Mouse (Mus musculus) cerebellum, adult 11-12 months (tissue): Measurements from ENCODE around the gene Map1lc3b.
"Not testable (repeated sequence)": the region's sequence is repeated elsewhere in the genome, so short reads cannot be mapped to it uniquely, and the experiment has no call there.

Source experiments
- DNase-seq: peaks from one replicate; pipeline ENCODE4 v3.0.0; 2022

Gene Map1lc3b

DNA sequence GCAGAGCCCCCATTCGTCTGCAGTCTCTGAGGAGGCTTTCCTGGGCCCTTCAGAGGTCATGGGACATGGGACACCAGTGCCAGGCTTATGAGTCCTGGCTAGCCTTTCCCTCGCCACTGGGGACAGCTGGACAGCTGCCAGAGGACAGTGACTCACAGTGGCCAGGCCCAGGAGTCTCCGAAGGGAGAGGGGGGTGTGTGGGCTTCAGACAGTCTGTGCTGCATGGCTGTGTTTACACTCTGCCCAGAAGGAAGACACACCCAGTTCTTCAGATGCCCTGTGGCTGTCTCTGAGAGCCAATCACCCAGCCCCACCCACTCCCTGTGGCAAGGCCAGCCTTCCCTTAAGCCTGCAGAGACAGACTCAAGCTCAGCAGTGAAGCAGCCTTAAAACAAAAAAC lies 16.9 kb upstream of the Map1lc3b start:
- peak; percentile 70 for DNase-seq

DNA sequence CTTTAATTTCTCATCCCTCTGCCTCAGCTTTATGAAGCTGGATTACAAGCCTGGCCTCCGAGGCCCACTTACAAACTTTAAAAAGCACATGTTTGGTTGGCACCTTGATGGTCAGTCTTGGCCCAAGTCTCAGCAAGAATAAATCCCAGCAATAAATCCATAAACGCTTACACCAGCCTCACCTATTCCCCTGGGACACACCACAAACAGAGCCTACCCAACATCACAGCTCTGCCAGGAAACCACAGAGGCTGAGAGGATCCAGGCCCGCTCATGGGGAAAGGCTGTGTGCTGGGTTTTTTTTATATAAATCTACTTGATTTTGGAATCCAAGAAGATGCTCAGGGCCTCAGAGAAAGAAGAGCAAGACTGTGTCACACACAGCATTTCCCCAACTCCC lies 14.5 kb upstream of the Map1lc3b start:
- no peak for DNase-seq

DNA sequence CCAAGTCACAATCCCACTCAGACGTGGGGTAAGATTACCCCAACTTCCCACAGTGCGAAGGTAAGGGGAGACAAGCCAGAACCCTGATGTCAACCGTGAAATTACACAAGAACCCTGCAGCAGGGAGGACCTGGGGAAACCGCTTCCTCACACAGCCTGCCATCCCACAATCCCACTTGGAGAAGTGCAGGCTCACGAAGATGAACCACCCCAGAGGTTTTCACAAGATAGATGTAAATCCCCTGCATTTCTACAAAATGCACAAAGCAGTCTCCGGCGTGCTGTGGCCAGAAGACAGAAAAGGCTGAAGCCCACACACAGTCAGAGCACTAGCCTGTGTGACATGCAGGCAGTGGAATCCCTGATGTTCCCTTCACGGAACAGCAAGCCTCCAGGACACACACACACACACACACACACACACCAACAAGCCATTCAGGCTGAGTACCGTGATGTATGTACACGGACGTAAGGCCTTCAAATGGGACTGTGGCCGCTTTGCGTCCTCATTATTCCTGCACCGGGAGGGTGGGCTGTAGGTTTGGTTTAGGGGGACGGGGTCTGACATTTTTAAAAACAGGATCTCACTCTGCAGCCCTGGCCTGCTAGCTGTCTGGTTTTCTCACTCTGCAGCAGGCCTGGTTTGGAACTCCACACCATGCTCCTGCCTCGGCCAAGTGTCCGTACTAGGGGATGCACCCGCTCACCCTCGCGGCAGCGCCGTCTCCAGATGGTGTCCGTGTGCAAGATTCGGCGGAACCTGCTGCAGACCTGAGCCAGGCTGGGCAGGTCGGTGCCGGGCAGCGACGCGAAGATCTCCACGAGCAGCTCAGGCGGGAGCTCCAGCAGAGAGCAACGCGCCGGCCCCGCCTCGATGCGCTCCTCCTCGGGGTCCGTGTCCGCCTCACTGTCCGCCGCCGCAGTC lies 12.1 kb upstream of the Map1lc3b start:
- peak; percentile 53 for DNase-seq

DNA sequence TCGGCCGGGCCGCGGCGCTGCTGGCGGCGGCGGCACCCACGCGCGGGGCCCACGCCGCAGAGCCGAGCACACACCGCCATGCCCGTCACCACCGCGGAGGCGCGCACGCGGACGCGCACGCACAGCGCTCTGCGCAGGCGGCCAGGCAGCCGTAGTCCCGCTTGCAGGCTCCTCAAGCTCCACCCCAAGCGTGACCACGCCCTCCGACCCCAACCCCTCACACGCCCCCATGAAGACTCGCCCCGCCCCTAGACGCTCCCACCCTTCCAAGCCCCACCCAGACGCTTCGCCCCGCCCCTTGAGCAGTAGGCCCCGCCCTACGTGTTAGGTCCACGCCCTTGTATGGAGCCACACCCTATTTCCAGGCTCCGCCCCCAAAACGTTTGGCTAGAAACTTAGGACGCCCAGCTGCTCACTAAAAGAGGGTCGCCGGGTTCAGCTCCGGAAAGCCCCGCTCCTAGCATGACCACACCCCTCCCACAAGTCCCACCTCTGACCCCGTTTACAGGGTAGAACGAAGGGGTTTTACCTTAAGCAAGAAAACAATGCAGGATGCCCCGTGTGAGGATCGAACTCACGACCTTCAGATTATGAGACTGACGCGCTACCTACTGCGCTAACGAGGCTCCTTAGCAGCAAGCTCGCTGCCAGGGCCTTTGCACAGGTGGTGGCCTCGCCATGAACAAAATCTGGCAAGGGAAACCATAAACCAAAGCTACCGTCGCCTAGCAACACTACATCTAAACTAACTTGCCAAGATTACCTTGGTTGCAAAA lies 11.3 kb upstream of the Map1lc3b start, which contains the start of gene Fbxo31:
Fbxo31 (minus strand) TSS at position 131 of the 776 bp plus-strand sequence.
- peak; percentile 94 for DNase-seq

DNA sequence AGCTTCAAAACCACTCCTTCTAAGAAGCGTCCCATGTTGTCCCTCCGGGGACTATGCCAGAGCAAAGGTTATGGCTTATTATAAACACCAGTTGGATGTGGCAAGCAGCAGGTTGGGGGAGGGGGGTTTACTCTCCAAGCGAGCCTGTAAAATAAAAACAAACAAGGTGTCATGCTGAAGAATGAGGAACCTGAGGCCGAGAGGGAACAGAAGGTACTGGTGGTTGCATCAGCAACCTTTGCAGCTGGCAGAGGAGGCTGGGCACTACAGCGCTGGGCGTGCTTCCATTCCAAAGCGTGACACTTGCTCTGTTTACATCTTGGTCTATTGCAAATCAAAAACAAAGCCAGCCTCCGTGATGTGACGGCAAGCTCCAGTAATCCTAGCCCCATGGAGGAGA lies 9.7 kb upstream of the Map1lc3b start:
- no peak for DNase-seq

DNA sequence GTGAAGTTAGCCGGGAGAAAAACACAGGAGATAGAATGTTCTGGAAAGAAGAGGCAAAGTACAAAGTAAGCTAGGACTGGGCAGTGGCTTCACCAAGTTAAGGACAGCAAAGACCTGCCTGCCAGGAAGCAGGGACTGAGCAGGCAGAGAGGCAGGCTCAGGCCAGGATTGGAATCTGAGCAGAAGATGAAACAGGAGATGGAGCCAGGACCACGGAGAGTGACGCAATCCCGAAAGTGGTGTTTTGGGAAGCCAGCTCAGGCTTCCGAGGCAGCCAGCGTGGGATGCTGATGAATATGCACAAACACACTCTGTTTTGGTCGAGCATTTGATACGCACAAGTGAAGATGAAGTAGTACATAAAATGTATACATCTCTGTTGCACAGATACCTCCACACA lies 6.5 kb upstream of the Map1lc3b start:
- DNase-seq = no peak

DNA sequence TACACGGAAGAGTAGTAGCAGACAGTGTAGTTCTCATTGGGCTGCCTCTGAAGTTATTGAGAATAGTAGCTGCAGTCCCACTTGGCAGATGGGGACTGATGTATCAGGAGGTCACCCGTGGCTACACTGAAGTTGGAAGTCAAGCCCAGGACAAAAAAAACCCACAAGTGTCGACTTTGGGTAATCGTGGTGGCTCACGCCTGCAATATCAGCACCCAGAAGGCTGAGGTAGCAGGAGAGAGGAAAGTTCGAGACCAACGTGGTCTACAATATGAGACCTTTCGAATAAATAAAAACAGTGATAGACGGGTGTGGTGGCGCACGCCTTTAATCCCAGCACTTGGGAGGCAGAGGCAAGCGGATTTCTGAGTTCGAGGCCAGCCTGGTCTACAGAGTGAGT lies 5.4 kb upstream of the Map1lc3b start:
- DNase-seq = no peak

DNA sequence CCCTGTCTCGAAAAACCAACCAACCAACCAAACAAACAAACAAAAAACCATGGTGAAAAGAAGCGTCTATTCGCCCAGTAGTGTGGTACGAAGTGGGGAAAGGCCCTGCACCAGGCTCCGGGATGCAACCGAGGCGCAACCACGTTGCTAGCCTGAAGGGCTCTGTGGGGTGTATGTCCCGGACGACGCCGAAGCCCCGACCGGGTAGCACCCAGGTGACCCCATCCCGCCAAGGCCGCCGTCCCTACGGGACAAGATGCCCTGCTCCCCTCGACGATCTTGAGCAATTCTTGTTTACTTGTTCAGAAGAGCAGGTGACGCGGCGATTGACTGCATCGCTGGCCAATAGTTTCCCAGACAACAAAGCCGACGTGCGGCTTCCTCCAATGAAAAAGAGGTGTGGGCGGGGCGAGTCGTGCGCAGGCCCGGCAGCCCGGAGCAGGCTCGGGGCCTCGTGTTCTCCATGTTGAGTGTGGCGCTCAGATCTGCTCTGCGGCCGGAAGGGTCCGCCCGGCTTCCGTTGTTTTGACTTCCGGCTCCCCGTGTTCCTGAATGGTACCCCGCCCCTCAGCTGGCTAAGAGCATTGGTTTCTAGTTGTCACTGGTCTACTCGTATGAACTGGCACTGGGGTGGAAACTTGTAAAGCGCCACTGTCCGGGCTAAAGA lies 4.9 kb upstream of the Map1lc3b start:
- DNase-seq = peak; percentile 100

DNA sequence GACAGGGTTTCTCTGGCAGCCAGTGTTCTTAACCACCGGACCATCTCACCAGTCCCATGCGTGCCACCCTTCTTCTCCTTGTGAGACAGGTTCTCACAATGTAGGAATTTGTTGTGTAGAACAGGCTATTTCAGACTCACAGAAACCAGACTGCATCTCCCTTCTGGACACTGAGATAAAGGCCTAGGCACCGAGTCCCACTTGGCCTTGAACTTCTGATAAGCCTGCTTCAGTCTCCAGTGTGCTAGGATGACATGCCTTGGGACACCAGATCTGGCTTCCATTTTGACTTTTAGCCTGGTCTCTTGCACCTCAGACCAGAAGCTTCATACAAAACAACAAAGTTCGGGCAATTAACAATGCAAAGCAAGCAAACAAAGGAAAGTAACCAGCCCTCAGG lies 1.4 kb upstream of the Map1lc3b start:
- no peak for DNase-seq

DNA sequence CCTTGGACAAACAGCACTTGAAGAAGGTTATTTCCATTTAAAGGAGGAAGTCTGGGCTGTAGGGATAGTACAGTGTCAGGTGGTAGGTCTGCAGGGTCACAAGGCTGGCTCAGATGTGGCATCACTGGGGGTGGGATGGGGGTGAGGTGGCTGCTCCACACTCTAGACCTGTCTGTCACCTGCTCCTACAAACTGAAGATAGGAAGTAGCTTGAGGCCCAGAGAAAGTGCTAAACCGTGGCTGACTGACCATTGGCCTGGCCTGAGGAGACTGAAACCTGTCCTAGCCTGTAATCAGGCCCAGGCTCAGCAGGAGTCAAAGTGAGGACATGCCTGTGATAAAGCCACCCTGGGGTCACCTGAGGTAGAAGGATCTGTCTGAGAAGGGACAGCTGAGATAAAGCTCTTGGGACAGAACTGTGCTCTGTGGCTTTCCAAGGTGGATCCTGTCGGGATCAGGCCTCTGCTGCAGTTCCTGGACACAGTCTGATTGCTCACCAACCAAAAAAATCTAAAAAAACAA lies 895 bp upstream of the Map1lc3b start:
- DNase-seq = no peak

DNA sequence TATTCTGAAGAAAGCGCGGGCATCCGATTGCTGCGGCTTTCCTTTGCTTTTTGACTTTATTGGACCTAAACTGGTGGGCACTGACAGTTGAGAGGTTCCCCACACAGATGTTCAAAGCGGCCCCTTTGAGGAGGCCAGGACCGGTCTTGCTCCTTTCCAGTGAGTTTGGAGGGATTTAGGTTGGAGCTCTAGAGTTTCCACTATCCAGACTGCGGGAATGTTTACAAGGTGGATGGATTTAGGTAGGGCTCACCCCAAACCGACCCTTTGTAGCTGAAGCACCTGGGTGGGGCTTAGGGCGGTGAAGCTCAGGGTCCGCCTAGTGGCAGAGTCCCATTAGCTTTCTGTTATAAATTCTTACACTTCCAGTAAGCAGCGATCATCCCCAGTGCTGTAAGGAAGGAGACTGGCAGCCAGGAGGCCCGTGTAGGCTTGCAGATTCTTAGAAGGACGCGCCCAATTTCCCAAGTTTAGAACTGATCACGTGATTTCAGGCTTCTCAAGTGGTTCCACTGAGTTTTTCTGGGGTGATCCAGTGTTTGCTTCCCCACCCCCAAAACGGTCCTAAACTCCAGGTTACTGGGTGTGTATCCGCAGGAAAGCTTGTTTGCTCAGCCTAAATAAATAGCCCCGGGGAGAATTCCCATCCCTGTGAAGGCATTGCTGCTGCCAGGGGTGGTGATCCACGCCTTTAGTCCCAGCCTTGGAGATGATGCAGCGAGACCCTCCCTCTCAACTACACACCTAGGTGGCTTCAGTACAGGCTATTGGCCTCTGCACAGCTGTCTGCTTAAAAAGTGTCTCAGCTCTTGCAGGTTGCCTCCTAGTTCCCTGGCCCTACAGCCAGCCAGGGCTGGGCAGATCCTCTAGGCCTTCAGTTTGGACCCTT lies 1.3 kb downstream of the Map1lc3b start:
- no peak for DNase-seq

DNA sequence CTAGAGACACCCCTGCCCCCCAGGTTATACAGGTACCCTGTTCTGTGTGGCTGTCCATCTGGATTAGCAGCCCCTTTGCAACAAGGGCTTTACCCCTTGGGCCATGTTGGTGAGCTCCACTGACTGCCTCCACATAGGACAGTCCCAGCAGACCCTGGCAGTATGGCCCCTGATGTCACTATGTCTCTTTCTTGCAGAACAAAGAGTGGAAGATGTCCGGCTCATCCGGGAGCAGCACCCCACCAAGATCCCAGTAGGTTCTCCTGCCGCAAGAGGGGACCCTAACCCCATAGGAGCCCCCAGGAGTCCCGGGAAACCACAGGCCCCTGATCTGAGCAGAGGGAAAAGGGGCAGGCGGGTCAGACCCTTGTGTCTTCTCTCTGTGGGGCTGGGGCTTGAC lies 3.1 kb downstream of the Map1lc3b start:
- no peak for DNase-seq

DNA sequence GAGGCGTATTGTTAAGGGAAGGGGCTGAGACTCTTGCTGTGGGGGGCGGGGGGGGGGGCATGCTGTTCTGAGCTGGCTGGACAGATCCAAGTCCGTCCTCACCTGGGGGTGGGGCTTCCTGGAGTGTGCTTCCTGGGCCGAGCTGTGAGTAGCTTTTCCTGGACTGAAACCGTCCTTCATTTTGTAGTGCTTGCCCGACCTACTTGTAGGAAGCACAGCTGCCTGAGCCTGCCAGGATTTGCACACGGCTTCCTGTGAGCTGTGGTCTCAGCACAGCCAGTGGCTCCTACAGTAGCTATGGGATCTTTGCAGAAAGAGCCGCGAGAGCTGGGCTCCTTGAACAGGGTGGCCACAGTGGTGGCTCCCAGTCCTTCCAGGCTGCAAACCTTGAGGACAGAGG lies 3.8 kb downstream of the Map1lc3b start:
- DNase-seq = no peak

DNA sequence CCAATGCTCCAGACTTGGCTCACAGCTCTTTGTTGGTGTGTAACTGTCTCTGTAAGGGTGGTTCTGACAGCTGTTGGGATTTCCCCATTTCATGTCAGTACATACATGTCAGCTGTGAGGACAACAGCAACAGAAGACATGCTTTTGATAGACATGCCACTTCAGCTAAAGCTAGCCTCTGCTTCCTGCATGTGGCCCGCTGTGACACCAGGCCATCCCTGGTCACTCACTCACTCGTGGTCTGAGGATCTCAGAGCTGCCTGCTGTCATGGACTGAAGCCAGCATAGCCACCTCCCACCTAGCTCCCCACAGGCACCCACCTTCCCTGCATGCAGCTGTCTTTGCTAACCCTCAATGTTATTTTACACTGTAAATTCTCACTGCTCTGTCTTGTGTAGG lies 7.3 kb downstream of the Map1lc3b start:
- DNase-seq = not testable (repeated sequence)

DNA sequence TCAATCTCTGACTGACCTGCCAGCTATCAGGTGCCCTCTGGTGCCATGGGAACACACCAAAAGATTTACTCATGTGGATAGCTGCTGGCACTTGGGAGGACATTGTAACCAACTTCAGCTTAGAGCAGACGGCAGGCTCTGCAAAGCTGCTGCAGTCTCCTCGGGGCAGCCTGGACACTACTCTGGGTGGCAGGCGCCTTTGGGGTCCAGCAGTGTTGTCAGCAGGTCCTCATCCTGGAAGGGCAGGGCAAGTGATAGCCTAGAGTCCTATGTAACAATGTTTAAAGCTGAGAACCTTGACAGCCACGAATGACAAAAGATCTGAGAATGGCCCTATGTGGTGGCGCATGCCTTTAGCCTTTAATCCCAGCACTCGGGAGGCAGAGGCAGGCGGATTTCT lies 8.0 kb downstream of the Map1lc3b start:
- no peak for DNase-seq

DNA sequence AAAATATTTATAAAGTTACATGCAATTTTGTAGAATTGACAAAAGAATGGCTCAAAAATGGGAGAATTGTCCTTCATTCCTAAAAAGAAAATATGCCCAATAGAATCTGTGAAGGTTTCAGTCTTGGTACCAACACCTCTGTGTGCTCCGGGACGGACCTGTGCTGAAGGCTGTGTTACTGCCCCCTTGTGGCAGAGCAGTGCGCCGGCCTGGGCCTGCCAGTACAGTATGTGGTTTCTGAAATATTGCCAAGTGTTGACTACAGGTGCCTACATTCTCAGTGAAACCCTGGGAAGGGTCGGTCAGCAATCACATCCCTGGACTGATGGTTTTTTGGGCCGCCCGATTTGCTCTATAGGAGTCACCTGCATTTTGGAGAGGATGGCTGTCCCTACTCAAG lies 8.7 kb downstream of the Map1lc3b start:
- peak; percentile 86 for DNase-seq

DNA sequence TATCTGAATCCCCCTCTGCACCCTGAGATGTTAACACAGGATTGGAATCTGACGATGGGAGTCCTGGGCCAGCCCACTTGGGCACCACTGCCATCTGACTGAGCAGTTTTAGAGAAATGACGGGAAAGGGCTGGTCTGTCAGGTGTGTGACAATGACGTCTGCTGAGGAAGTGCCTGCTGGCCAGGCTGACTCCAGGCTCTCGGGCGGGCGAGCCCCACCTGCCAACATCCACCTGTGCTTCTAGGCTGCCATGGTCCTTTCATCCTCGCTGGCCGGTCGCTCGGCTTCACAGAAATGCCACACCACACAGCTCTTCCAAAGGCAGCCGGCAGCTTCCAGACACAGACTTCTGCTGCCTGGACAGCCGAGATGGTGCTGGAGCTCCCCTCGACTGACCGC lies 9.7 kb downstream of the Map1lc3b start:
- no peak for DNase-seq

DNA sequence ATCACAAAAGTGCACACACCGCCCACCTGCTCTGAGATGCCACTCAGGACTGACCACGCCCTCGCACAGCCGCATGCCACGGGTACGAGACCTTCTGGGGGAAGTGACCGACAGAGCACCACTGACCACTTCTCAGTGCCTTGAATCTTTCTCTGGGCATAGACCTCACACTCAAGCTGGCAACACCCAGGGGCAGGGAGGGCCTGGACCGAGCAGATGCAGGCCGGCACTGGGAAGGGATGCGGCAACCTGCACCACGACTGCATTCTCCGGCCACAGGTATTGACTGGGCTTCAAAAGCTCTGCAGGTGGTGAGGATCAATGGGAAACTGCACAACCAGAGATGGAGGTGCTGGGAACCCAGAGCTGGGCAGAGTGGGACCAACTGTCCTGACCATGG lies 12.2 kb downstream of the Map1lc3b start:
- no peak for DNase-seq

DNA sequence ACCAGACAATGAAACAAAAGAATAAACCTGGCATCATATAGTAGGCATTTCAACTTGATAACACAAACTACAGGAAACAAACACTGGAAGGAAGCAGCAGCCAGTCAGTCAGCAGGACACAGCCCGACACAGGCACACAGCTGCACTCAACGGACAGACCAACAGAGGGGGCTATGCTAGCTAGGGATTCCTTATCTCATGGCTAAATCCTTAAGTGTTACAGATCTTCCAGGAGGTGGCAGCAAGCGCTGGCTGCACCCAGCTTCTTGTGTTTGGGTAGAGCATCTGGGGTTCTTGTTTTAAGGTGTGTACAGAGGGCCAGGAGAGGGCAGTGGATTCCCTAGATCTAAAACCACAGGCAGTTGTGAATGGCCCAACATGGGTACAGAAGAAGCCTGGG lies 12.7 kb downstream of the Map1lc3b start:
- peak; percentile 71 for DNase-seq

DNA sequence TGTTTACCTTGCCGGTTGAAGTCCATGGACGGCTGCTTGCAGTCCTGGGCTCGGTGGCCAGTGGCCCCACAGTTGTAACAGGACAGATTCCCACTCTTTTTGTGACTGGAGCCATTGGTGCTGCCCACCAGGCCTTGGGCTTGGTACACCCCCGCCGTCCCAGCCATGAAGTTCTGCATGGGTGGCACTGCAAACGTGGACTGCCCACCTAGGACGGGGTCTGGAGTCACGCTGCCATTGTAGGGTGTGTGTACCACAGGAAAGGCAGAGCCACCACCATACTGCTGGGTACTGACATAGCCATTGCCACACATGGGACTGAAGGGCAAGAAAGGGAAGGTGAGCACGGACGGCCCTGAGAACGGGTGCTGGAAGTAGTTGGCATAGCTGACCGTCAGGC lies 13.6 kb downstream of the Map1lc3b start:
- DNase-seq = no peak

DNA sequence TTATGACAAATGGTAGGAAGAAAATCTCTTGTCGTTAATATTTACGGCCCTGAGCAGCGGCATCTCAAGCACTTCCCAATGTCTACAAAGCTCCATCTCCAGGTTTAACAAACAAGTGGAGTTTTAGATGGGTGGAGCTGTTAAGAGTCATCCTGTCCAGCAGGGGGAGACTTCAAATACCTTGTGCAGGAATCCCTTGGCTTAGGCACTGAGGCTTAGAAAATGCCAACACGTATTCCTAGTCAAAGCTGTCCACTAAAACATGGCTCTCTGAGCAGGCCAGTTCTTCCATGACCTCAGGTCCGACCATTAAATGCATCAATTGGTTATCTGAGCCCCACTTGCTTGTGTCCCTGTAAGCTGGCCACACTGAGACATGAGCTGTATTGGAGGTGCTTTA lies 17.5 kb downstream of the Map1lc3b start:
- no peak for DNase-seq

DNA sequence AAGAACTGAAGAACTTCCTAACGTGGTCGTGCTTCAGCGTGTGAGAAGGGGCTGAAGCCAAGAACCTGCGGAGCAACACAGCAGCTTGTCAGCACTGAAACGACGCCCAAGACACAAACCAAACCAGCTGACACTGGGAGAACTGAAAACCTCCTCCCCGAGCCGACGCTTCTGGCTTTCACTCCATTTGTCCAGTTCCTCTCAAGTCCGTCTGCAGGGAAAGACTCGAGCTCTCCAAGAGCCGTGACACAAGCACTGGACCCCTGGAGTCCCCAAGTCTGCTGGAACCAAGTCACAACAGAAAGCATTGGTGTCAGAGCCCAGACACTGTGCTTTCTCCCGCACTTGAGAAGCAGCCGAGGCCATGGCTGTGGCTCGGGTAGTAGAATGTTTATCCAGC lies 19.1 kb downstream of the Map1lc3b start:
- DNase-seq = no peak
